Mouse (Mus musculus) kidney, postnatal 36 days (tissue): ENCODE results near the gene Tmed2.
A peak's percentile ranks its signal among the peaks of the same experiment; 100 is the strongest.
"Not testable (repeated sequence)": the region's sequence is repeated elsewhere in the genome, so short reads cannot be mapped to it uniquely, and the experiment has no call there.

ENCODE experiments used
- DNase-seq, 2 experiments: peaks; one replicate each; pipeline ENCODE4 v3.0.0; 2021 to 2022; ENCODE audit warnings: mixed read lengths in 2 of 2

The Tmed2 gene

DNA sequence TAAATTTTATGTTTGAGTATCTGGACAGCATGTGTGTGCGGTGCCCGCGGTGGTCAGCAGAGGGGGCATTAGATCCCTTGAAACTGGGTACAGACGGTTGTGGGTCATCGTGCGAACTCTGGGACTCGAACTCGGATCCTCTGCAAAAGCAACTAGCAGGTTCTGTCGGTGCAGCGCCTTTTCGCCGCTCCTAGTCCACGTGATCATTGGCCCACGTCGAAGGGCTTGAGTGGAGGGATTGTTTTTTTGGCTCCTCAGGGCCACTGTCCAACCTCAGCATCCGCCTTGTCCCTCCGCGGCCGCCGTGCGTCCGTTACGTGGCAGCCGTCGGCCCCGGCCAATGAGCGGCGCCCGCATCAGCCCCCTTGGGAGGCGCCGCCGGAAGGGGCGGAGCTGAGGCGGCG, at the start of gene Tmed2:
TSS of gene Tmed2 (plus strand) at position 313 of the 404 bp plus-strand sequence.
- DNase-seq, result peak; percentile 97

DNA sequence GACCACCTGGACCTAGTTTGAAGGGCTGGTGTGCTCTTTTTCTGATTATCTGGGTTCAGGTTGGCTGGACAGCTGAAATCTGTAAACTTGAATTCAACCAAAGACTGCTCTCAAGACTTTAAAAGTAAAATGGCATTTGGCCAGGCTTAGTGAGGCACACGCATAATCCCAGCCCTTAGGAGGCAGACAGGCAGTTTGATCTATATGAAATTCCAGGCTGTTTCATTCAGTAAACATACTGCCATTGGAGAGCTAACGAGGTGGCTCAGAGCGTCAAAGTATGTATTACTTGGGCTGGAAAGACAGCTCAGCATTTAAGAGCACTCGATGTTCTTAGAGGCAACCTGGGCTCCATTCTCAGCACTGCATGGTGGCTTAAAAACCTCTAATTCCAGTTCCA, 48.8 kb upstream of the Tmed2 start:
- DNase-seq, result no peak

DNA sequence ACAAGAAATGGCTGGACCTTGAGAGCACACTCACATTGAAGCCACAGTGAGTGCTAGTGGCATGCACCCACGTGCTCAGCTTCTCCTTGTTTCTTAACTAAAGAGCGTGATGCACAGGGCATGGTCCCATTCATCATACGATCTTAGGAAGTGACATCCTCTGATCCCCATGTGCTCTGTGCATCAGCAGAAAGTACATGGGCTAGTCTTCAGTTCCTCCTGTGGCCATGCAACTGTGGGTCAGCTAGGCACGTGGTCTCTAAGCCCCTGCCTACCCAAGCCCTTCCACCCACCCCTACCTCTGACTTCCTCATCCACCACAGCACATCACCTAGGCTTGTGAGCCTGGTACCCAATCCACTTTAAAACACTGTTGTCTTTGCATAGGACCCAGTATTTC, 47.9 kb upstream of the Tmed2 start:
- no peak for DNase-seq

DNA sequence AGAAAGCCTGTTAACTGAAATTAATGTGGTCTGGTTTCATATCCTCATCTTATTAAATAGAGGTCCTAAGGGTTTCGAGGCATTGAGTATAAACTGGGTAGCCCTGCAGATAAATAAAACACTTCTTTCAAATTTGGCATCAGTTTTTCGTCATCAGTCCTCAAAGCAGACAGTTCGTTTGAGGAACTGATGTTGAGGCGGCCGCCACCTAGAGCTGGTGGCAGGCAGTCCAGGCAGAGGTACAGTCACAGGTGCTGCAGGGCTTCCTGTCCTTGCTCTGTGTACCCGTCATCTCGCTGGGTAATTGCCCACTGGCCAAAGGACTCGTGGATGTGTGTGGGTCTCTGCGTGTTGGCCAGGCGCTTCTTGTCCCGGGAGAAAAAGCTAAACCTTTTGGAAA, 47.0 kb upstream of the Tmed2 start:
- DNase-seq, result no peak

DNA sequence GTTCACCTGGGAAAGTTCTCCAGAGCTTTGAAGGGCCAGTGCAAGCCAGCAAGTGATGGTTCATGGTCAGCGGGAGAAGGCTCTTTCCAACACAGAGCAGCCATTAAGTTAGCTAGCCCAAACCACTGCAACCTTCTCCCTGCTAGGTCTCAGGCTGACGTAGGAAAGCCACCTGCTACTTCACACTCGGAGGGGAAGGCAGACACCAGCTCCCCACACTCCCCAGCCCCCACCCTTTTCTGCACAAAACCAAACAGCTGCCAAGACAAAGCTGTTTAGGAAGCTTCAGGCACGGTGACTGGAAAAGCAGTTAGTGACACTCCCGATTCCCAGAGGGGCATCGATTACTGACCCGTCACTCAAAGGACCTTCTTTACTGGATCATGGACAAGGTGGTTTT, 44.9 kb upstream of the Tmed2 start:
- DNase-seq, result no peak

DNA sequence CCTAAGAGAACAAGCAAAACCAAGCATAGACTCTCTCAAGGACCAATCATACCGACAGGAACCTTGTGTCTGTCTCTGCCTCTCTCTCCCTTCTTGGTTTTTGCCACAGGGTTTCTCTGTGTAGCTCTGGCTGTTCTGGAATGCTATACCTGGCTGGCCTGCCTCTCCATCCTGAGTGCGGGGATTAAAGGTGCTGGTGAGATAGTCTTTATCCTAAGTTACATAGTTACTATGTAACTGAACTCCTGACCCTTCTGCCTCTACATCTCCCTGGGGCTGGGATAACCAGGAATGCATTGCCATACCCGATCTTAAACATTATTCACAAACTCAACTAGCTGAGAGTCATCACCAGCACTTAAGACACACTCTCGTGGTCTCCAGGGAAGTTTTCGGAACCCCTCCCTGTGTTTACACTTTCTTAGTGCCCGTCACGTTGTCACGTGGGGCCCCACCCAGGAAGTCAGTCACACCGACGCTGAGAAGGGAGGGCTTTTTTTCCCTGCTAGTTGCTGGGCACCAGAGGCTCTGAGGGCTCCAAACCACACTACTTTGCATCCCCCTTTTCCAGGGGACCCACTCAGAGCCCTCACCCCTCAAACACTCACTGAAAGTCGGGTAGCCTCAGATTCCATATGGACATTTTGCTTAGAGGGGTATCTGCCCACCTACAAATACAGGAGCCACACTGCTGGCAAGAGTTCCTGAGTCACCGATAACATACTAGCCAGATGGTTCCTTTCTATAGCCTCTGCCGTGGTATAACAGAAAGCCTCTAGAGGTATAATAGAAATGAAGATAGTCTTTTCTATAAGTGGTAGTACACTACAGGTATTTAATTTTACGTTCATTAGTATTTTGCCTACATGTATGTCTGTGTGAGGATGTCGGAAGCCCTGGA, 43.6 kb upstream of the Tmed2 start:
- DNase-seq, result no peak

DNA sequence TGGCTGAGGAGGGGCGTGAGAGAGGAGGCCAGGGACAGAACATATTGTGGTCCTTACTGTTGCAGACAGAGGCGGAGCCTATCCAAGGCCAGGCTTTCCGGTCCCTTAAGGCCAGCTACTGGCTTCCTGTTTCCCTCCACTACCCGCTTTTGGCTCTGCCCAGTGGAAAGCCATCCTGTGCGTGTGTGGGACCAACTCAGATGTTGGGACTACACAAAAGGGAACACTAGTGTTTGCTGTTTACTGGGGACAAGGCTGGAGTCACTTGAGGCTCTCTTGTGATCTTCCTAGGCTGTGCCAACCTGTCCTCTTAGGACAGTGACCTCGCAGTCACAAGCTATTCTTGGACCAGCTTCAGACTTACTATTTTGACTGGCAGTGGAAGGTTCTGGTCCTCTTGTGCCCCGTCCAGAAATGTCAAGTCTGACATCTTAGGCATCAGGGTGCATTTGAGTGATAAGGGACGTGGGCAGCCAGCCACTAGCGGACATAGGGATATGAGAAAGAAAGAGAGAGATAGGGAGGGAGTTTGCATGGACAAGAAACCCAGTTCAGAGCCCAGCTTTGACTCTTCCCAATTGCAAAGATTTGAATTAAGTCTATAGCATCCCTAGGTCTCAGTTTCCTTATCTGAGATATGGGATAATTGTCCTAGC, 42.1 kb upstream of the Tmed2 start:
- DNase-seq, result peak; percentile 61 to 65

DNA sequence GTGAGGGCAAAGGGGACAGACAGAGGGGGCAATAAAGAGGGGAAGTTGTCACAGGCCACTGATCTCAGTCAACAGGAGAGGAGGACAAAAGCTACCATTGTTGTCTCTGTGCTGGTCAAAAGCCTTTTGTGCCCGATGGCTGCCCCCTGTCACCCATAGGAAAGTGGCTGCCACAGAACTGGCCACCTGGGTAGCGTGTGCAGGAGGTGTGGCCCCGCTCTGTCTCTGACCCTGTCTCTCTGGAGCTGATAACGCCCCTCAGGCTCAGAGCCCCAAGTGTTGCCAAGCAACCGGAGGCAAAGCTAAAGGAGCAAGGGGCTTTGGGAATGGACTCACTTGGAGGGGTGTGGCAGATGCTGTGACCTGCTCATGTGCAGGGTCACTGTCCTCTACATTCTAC, 41.5 kb upstream of the Tmed2 start:
- DNase-seq, result no peak

DNA sequence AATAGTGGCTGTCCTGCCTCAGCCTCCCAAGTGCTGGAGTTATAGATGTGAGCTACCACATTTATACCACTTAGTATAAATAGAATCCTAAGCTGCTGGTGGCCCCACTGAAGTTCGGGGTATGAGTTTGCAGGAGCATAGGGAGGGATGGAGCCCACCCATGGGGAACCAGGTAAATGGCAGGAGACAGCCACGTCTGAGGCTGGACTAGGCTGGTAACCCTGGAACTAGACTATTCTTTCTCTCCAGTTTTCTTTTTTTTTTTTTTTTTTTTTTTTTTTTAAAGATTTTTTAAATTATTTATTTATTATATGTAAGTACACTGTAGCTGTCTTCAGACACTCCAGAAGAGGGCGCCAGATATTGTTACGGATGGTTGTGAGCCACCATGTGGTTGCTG, 40.5 kb upstream of the Tmed2 start:
- not testable (repeated sequence) for DNase-seq

DNA sequence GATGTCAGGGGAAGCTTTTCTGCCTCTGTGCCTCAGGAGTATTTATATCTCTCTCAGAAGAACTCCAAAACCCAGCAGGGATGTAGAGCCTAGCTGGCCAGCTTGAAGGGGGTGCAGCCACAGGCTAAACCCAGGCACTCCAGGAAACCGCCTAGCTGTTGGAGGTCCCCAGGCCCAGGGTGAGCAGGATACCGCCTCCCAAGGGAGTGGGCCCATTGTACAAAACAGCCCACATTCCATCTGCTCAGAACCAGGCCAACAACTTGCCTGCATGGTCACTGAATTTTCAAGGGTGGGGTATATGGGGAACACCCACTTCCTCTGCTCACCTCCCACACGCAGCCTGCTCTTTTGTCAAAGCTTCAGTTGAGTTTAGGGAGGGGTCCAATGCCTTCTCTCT, 39.9 kb upstream of the Tmed2 start:
- no peak for DNase-seq

DNA sequence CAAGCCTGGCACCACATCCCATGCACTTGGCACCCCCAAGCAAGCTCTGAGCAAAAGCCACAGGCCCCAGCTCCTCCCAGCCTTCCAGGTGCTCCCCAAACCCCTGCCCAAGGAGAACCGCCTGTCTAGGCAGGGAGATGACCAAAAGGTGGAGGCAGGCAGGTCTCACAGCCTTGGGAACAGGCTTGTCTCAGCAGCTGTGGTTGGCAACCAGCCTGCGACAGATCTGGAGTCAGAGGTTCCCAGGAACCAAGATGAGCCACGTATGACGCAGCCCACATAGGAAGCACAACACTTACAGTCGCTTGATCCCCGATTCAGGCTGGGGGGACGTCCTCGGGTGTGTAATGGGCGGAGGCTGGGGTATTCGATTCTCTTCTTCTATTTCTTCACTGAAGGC, 39.0 kb upstream of the Tmed2 start:
- no peak for DNase-seq

DNA sequence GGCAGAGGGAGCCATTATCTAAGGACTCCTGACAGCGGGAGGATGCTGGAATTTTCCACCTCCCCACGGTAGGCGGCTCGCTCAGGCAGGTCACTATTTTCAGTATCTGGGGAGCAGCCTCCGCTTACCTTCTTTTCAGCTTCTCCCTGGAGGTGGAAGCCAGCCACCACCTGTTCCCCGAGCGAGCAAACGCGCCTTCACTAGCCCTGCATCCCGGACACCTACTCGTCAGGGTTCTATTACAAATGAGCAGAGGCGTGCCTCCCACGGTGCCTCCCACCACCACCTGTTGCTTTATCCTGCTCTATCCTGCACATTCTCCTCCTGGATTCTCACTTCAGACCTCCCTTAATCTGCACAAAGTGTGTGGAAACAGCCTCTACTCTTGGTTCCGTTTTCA, 36.8 kb upstream of the Tmed2 start:
- DNase-seq, result no peak

DNA sequence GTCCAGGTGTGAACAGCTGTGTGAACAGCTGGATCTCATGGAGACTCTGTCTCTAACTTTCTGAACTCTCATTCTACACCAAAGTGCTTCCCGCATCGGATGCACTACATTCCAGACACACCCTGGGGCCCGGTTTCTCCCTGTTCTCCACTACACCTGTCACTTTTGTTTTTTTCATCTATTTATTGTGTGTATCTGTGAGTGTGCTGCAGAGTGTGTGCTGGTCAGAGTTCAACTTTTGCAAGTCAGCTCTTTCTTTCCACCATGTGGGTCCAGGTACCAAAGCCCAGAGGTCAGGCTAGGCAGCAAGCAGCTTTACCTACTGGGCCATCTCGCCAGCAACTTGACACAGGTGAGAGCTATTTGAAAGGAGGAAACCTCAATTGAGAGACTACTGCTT, 35.3 kb upstream of the Tmed2 start:
- DNase-seq, result no peak

DNA sequence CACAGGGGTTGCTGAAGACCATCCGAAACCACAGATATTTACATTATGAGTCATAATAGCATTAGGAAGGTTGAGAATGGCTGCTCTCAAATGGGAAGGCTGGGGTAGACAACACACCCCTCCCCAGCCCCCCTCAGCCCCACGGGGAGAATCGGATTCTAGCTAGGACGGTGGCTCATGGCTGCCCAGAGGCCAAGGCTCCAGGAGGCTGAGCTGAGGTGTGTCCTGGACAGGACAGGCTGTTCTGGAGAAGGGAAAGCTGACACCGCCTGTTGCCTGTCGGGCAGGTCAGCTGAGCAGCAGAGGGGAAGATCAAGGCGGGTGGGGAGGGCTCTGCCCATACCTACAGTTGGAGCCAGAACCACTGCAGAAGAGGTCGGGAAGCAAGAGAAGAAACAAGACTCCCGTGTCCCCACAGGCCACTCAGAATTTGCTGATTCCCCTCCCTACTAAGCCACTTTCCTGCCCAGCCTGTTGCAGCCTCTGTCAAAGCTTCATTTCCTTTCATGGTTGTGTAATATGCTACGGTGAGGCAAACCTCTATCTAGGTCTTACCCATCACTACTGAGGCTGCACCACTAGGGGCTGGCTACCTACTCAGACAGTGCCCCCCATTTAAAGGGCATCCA, 33.6 kb upstream of the Tmed2 start:
- peak in 1 of 2 experiments; percentile 41 for DNase-seq

DNA sequence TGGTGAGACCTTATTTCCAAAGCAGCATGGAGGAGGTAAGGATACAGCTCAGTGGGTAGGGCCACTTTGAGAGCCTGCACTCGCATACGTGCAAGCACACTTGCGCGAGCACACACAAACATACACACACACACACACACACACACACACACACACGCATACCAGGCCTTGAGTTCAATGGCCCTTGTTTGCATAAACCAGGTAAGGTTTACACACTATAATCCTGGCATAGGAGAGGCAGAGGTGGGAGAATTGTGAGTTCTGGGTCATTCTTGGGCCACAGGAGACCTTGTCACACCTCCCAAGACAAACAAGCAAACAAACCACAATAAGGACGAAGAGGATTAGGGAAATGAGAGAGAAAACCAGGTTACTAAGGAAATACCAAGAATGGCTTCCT, 31.3 kb upstream of the Tmed2 start:
- no peak for DNase-seq

DNA sequence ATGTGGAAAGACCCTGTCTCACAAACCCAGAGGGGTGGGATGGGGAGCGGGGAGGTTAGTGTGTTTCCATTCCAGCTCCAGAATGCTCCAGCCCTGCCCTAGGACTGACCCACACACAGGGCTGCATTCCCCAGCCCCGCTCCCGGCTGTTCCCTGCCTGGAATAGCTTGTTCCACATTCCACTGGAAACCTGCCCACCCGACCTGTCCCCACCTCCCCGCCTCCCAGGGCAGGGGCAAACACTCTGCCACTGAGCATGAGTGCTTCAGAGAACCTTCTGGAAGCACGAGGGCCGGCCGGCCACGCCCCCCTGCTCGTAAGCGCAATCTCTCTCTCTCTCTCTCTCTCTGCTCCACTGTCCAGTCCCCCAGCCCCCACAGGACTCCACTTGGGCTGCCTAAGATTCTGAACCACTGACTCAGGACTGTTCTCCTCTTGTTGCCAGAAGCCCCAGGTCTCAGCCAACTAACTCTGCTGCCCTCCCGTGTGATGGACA, 30.7 kb upstream of the Tmed2 start:
- DNase-seq, result peak; percentile 89 to 91

DNA sequence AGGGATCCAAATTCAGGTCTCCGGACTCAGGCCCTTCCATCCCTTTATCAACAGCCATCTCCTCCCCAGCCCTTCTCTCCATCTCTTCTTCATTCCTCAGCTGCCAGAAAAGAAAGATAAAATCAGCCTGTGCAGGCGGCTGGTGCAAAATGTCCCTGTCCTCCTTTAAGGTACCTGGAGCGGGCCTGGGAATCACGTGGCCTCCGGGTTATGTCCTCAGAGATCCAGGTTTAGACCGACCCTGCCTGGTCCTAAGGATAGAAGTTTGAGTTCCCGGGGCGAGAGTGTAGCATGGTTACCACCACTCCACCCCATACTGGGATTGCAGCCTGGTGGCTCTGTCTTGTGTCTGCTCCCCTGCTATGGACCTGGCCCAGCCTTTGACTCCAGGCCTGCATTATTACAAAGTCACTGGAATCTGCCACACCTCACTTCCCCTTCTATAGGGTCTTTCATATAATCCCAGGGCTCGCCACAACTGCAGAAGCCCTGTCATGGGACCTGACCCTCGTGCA, 29.9 kb upstream of the Tmed2 start:
- no peak for DNase-seq

DNA sequence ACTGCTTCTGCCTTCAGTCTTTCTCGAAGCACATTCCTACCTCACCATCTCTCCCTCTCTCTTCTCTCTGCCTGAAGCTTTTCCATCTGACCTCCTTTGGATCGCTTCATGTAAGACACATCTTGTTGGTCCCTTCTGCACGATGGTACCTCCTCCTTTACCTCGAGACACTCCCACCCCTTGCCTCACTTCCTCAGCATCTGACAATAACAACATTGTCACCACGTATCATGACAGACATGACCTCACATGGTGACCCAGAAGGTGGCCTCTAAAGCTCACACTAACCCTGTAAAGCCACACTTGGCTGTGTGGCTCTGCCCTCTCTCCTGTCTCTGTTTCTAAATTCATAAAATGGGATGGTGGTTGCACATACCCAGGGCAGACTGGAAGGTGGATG, 24.7 kb upstream of the Tmed2 start:
- DNase-seq, result no peak

DNA sequence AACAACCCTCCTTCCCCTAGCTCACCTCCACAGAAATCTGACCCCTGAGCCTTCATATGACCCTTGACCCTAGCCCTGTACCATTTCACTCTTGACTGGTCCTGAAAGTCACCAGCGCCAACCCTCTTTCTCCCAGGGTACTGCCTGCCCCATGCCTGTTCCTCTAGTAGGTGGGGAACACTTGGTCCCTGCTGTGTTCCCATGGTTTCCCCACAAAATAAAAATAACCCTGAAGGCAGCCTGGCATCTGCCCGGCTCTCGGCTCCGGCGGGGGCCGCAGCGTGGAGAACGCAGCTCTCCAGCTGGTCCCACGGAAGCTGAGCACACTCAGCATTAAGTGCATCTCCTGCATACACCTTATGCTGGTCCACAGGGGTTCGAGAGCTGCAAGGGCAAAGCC, 21.8 kb upstream of the Tmed2 start:
- DNase-seq, result no peak

DNA sequence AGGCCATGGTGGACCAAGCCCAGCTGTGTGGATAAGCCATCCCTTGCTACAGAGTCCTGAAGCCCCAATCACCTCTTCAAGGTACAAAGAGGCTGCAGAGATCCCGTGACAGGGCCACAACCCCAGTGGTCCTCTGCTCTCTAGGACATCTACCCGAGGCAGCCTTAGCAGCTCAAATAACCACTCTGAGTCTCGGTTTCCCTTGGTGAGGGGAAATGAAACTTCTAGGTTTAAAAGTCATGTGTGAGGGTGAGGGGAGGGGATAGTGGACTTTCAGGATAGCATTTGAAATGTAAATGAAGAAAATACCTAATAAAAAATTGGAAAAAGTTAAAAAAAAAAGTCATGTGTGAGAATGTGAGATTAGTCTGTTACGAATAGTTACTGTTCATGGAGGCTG, 18.9 kb upstream of the Tmed2 start:
- DNase-seq, result no peak

DNA sequence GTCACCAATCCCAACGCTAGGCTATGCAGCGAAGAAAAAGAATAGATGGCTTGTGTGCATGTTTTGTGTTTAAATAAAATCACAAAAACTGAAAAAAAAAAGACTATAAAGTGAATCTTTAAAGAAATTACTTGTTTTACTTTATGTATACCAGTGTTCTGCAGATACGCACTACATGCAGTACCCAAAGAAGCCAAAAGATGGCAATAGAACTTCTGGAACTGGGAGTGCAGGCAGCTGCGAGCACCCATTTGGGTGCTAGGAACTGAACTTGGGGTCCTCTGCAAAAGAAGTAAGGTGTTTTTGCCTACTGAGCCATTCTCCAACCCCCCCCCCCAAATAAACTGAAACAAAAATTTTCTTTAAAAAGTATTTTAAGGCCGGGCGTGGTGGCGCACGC, 17.5 kb upstream of the Tmed2 start:
- DNase-seq, result no peak

DNA sequence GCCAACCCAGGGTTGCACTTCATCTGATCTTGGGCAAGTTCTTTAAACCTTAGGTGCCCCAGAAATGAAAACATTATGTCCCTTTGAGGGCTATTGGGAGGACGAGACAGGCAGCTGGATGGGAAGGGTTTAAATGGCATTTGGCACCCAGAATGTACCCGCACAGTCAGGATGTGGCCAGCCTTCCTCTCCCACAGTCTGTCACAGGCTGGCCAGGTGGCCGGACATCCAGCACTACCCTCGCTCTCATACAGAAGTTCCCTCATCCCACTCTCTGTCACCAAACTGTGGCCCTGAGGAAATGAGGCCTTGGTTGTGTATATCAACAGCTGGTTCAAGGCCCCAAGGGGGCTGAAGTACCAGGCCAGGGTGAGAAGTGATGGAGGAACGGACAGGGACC, 15.6 kb upstream of the Tmed2 start:
- DNase-seq, result no peak

DNA sequence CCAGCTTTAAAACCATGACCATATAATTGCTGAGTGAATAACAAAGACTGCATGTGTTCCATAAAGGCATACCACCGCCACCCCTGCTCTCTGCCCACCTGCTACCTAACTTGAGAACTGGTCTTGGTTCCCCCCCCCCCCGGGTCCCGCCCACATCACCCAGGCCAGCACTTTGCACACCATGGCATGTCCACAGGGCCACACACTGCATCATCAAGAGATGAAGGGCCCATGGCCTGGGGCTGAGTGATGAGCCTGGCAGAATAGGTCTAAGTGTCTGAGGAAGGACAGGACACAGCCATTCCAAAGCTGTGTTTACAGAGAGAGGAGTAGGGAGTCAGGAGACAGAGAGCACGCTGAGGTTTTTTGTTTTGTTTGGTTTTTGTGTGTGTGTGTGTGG, 12.1 kb upstream of the Tmed2 start:
- no peak for DNase-seq

DNA sequence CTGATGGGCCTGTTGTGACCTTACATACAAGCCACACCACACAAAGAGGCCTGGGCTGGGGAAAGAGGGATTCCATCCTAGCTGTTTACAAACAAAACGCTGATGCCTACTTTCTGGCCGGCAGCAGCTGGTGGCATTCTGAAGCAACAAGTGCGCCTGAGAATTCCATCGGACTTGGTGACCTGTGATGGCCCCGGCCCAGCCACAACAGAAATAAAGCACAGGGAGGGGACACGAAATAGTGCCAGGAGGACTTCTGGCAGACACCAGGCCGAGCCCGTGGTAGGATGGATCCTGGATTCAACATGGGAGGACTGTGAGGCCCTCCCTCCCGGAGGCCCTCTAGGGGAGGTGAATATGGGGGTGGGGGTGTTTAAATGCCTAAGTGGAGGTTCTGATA, 11.7 kb upstream of the Tmed2 start:
- peak in 1 of 2 experiments; percentile 34 for DNase-seq
